Mouse (Mus musculus): ENCODE measurements around the gene Wdr24.

DNA sequence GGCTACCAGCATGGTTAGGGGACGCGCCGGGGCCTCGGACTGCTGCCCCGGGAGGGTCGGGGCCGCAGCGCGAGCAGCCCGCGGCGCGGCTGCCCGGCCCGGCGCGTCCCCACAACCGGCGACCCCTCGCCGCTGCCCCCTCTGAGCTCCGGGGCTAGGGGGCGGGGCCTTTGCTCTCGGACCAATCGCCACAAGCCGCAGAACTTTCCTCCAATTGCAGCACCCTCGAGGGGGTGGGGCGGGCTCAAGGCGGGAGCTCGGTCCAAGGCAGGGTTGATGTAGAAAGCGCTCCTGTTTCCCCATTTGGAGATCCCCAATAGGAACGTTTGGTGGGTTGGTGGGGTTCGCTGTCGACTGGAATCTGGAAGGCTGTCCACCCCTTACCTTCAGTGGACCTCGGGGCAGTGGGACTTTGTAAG is 26.5 kb upstream of the Wdr24 start, which contains the start of gene Metrn:
- TF ChIP-seq CTCF (IDR thresholded peaks at IDR 0.05; ENCODE audit: extremely low read depth, insufficient read depth, insufficient read length, insufficient replicate concordance): no peak
- TF ChIP-seq POLR2A (IDR thresholded peaks at IDR 0.05; ENCODE audit: low read depth, low read length): no peak
